Mouse (Mus musculus) testis, adult 2 months (tissue): ENCODE measurements around the gene Kif1b. TPM values are rescaled to one million over a fixed set of nuclear protein-coding genes. Genes with fewer than 3 reads are reported as not detected.

Experiments
- H3K27ac ChIP-seq: fragments of 200-500 bp; 2 replicates; pipeline ENCODE4 v1.5.1; 2012; ENCODE audit warnings: low read depth, low read length; ENCODE audit not compliant: control insufficient read depth, insufficient read depth
- H3K27me3 ChIP-seq: fragments of 200-500 bp; 2 replicates; pipeline ENCODE4 v1.6.1; 2012; ENCODE audit warnings: mild to moderate bottlenecking, low read length, moderate library complexity; ENCODE audit not compliant: control insufficient read depth, insufficient read depth
- H3K36me3 ChIP-seq: fragments of 200-500 bp; 2 replicates; pipeline ENCODE4 v1.6.1; 2012; ENCODE audit warnings: mild to moderate bottlenecking, low read length; ENCODE audit not compliant: control insufficient read depth, insufficient read depth
- H3K4me1 ChIP-seq: fragments of 200-500 bp; 2 replicates; pipeline ENCODE4 v1.6.1; 2012; ENCODE audit warnings: low read length; ENCODE audit not compliant: control insufficient read depth, insufficient read depth
- H3K4me3 ChIP-seq: fragments of 200-500 bp; 2 replicates; pipeline ENCODE4 v1.5.1; 2012; ENCODE audit warnings: low read depth, mild to moderate bottlenecking, low read length, moderate library complexity, mixed read lengths; ENCODE audit not compliant: control insufficient read depth
- CTCF ChIP-seq: fragments of 200-500 bp; IDR thresholded peaks from 2 replicates; pipeline ENCODE4 v1.5.1; 2012; ENCODE audit warnings: low read depth, mild to moderate bottlenecking, inconsistent platforms, low read length, moderate library complexity; ENCODE audit not compliant: control insufficient read depth, insufficient read depth, insufficient replicate concordance
- POLR2A ChIP-seq: fragments of 200-500 bp; IDR thresholded peaks from 2 replicates; pipeline ENCODE4 v1.6.1; 2012; ENCODE audit warnings: low read depth, mild to moderate bottlenecking, inconsistent platforms, low read length, moderate library complexity; ENCODE audit not compliant: control insufficient read depth
- polyA plus RNA-seq: library from polyadenylated mRNA; depleted of rRNA; stranded (reverse); fragments of >200 nt; gene quantifications from 2 replicates; pipeline ENCODE4 v1.2.3, GENCODE M21; 2012

The Kif1b gene
- polyA plus RNA-seq, 1 experiment, result 25.9 TPM

- Histone ChIP-seq H3K4me3 (no peak overlapping the region), H3K36me3 (no peaks in the 10 kb centered on the region), H3K27me3 (no peaks in the 10 kb centered on the region), H3K4me1 (peaks cover 7% of the 10 kb centered on the region), H3K27ac (no peak overlapping the region)
- TF ChIP-seq POLR2A (no peak), CTCF (no peak)
These were observed 169.0 kb downstream of the Kif1b start for GRCm38 (mm10) chr4:149138515-149138914.

GRCm38 (mm10) chr4:149136982-149137770 lies 170.3 kb downstream of the Kif1b start, which contains the start of gene Cenps:
Gene Cenps, minus strand, starts transcription at chr4:149137629.
- Histone ChIP-seq H3K27me3 (no peaks in the 10 kb centered on the region), H3K4me3 (peak within 1 kb of the TSS; percentile 99), H3K27ac (peak within 1 kb of the TSS; percentile 89), H3K4me1 (peaks cover 7% of the 10 kb centered on the region), H3K36me3 (no peaks in the 10 kb centered on the region)
- peak; percentile 91 for TF ChIP-seq CTCF
- peak; percentile 67 for TF ChIP-seq POLR2A

GRCm38 (mm10) chr4:149136116-149136850 lies 171.2 kb downstream of the Kif1b start:
- peak overlapping the region; percentile 99 for H3K4me3 ChIP-seq
- TF ChIP-seq CTCF (no peak), POLR2A (no peak)
- H3K4me1 ChIP-seq, result peaks cover 7% of the 10 kb centered on the region
- no peaks in the 10 kb centered on the region for H3K36me3 ChIP-seq
- H3K27me3 ChIP-seq, result no peaks in the 10 kb centered on the region
- no peak overlapping the region for H3K27ac ChIP-seq

- Histone ChIP-seq H3K4me3 (no peak overlapping the region), H3K27ac (no peak overlapping the region), H3K36me3 (no peaks in the 10 kb centered on the region), H3K4me1 (peaks cover 7% of the 10 kb centered on the region), H3K27me3 (no peaks in the 10 kb centered on the region)
- no peak for TF ChIP-seq CTCF
- TF ChIP-seq POLR2A, result no peak
These were observed 174.1 kb downstream of the Kif1b start for GRCm38 (mm10) chr4:149133395-149133794.

GRCm38 (mm10) chr4:149131789-149132565 lies 175.5 kb downstream of the Kif1b start:
- Histone ChIP-seq H3K27ac (no peak overlapping the region), H3K4me1 (peaks cover 5% of the 10 kb centered on the region), H3K4me3 (no peak overlapping the region), H3K36me3 (no peaks in the 10 kb centered on the region; the same call in 1 of the 2 replicates), H3K27me3 (no peaks in the 10 kb centered on the region)
- TF ChIP-seq CTCF (no peak), POLR2A (no peak)

- H3K27ac ChIP-seq, result no peak overlapping the region
- no peaks in the 10 kb centered on the region for H3K4me1 ChIP-seq
- no peaks in the 10 kb centered on the region for H3K27me3 ChIP-seq
- H3K36me3 ChIP-seq, result no peaks in the 10 kb centered on the region; the same call in 1 of the 2 replicates
- no peak for TF ChIP-seq CTCF
- no peak for TF ChIP-seq POLR2A
- no peak overlapping the region for H3K4me3 ChIP-seq
These were observed 176.3 kb downstream of the Kif1b start for GRCm38 (mm10) chr4:149131021-149131752.
